Mouse (Mus musculus) heart, postnatal 0 days (tissue): ENCODE data around the gene St6gal1. TPM values are rescaled to one million over a fixed set of nuclear protein-coding genes. Genes with fewer than 3 reads are reported as not detected.
A peak's percentile ranks its signal among the peaks of the same experiment; 100 is the strongest.

Source experiments
- ATAC-seq: fragments of 200-750 bp; cut with Nextera tagmentation; 2 replicates; pipeline ENCODE4 v1.8.0; 2017; ENCODE audit warnings: low read depth, moderate number of reproducible peaks, moderate library complexity; ENCODE audit not compliant: insufficient read depth
- DNase-seq: peaks from one replicate; pipeline ENCODE4 v3.0.0-alpha.2; 2016; ENCODE audit warnings: low spot score
- H3K27ac ChIP-seq: fragments of 300-500 bp; sonication (generic); 2 replicates; pipeline ENCODE4 v1.5.1; 2014; ENCODE audit warnings: low read depth, mild to moderate bottlenecking
- H3K27me3 ChIP-seq: fragments of 300-500 bp; sonication (generic); 2 replicates; pipeline ENCODE4 v1.6.1; 2014; ENCODE audit warnings: low read length, mixed read lengths; ENCODE audit not compliant: control insufficient read depth, insufficient read depth
- H3K36me3 ChIP-seq: fragments of 300-500 bp; sonication (generic); replicated peaks from 2 replicates; pipeline ENCODE4 v1.6.1; 2014; ENCODE audit warnings: low read length, mixed read lengths; ENCODE audit not compliant: control insufficient read depth, insufficient read depth
- H3K4me1 ChIP-seq: fragments of 300-500 bp; sonication (generic); 2 replicates; pipeline ENCODE4 v1.6.1; 2014; ENCODE audit warnings: antibody characterized with exemption; ENCODE audit not compliant: control insufficient read depth, insufficient read depth
- H3K4me2 ChIP-seq: fragments of 300-500 bp; sonication (generic); 2 replicates; pipeline ENCODE4 v1.6.1; 2014; ENCODE audit warnings: low read depth, mild to moderate bottlenecking, low read length, moderate library complexity
- H3K4me3 ChIP-seq: fragments of 300-500 bp; sonication (generic); 2 replicates; pipeline ENCODE4 v1.5.1; 2014; ENCODE audit warnings: low read depth, low read length
- H3K9ac ChIP-seq: fragments of 300-500 bp; sonication (generic); replicated peaks from 2 replicates; pipeline ENCODE4 v1.6.1; 2014; ENCODE audit warnings: low read depth, low read length, mixed read lengths
- H3K9me3 ChIP-seq: fragments of 300-500 bp; sonication (generic); replicated peaks from 2 replicates; pipeline ENCODE4 v1.6.1; 2016; ENCODE audit warnings: low read length; ENCODE audit not compliant: control insufficient read depth
- CTCF ChIP-seq: IDR thresholded peaks from 2 replicates; pipeline ENCODE4 v1.5.1; 2016; ENCODE audit warnings: antibody characterized with exemption, control low read depth, low read depth
- EP300 ChIP-seq: IDR thresholded peaks from 2 replicates; pipeline ENCODE4 v1.6.1; 2016; ENCODE audit warnings: antibody characterized with exemption, low read depth
- WGBS: fragments of 180-500 bp; shearing (Covaris S2); extraction: QIAGEN DNeasy Blood & Tissue Kit; methylation state at CpG from one replicate; pipeline ENCODE4 v1.1.7; 2014; 5-methylcytosine and 5-hydroxymethylcytosine counted together
- polyA plus RNA-seq: library from polyadenylated mRNA; unstranded; fragments of >200 nt; fragmentation: Nextera tagmentation; extraction: Ambion mirVana; gene quantifications from 2 replicates; pipeline ENCODE4 v1.2.1, GENCODE M21; 2015
- total RNA-seq: library from RNA; depleted of rRNA; stranded (reverse); fragments of >200 nt; gene quantifications from 2 replicates; pipeline ENCODE4 v1.2.3, GENCODE M21; 2014; ENCODE audit warnings: low replicate concordance

St6gal1 gene
- total and polyA plus RNA-seq, 2 experiments from 2014 or later, result 10.0 to 23.5 TPM

DNA sequence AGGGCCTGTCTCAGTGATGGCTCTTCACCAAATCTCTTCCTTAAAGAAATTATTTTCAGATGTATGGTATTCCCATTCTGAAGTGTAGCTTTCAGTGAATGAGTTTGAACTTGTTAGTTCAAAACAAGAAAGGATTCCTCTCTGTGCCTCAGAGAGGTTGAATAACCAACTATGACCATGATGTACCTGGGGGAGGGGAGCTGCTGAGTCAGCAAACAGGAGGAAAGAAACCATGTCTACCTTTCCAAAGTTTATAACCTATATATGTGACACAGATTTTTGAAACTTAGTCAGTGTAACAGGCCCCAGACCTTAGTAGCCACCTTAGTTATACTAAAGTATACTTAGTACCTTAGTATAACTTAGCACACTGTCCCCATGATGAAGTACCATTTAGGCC lies 23.0 kb upstream of the St6gal1 start:
- no peak overlapping the region for H3K27ac ChIP-seq
- no peaks in the 10 kb centered on the region for H3K27me3 ChIP-seq
- ATAC-seq (no peak), DNase-seq (no peak)
- H3K4me2 ChIP-seq, result no peak overlapping the region
- no peaks in the 10 kb centered on the region for H3K9me3 ChIP-seq
- H3K4me3 ChIP-seq, result no peak overlapping the region
- no peaks in the 10 kb centered on the region for H3K36me3 ChIP-seq
- no peak overlapping the region for H3K9ac ChIP-seq
- no peak for TF ChIP-seq CTCF
- TF ChIP-seq EP300, result no peak
- H3K4me1 ChIP-seq, result no peaks in the 10 kb centered on the region

DNA sequence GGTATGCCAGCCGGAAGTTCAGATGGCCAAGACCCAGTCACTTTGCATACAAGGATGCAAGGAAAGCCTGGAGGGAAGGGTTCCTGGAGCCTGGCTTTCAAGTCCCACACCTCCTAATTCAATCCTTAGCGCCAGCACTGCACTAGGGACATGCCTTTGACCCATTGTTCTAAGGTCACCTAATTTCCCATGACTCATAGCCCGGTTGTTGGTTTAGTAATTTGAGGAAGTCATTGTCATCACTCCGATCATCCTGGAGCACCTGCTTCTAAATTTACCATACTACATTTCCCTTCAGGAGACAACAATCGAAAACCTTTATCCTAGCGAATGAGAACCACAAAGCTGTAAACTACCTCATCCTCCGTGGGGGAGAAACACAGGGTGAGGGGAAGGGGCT lies 10.2 kb upstream of the St6gal1 start:
- Histone ChIP-seq H3K4me1 (no peaks in the 10 kb centered on the region), H3K36me3 (no peaks in the 10 kb centered on the region), H3K9me3 (no peaks in the 10 kb centered on the region), H3K4me3 (no peak overlapping the region), H3K4me2 (no peak overlapping the region), H3K27ac (no peak overlapping the region), H3K27me3 (no peaks in the 10 kb centered on the region), H3K9ac (no peak overlapping the region)
- ATAC-seq, result no peak
- DNase-seq, result no peak
- WGBS, result 57% methylated on average over 7 of the region's 7 CpGs
- TF ChIP-seq CTCF, result no peak
- TF ChIP-seq EP300, result no peak

GRCm38 (mm10) chr16:23215241-23215900 lies 9.2 kb upstream of the St6gal1 start:
- Histone ChIP-seq H3K36me3 (no peaks in the 10 kb centered on the region), H3K27me3 (no peaks in the 10 kb centered on the region), H3K4me1 (no peaks in the 10 kb centered on the region), H3K4me3 (no peak overlapping the region), H3K27ac (no peak overlapping the region), H3K4me2 (no peak overlapping the region), H3K9me3 (no peaks in the 10 kb centered on the region), H3K9ac (no peak overlapping the region)
- TF ChIP-seq EP300 (no peak), CTCF (no peak)
- DNase-seq, result no peak
- no peak for ATAC-seq
- 77% methylated on average over 5 of the region's 5 CpGs for WGBS

DNA sequence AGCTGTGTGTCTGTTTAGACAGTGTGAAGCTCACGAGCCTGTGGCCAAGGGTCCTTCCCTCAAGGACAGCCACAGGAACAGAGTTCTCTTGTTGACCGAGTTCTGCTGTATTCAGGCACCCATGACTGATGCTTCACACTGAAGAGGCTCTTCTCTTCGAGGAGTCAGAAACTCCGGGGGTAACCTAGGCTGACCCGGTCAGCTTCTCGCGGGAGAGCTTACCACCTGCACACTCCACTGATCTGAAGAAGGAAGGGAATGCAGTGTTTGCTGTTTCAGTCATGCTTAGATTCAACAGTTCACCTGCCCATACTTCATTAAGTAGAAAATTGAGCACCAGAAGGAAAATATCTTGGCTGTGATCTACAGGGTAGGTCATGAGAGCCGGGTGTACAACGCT lies 8.2 kb upstream of the St6gal1 start:
- DNase-seq (no peak), ATAC-seq (no peak)
- WGBS, result 82% methylated on average over 9 of the region's 9 CpGs
- no peaks in the 10 kb centered on the region for H3K36me3 ChIP-seq
- H3K4me2 ChIP-seq, result no peak overlapping the region
- H3K27ac ChIP-seq, result no peak overlapping the region
- no peaks in the 10 kb centered on the region for H3K27me3 ChIP-seq
- no peak overlapping the region for H3K9ac ChIP-seq
- H3K4me3 ChIP-seq, result no peak overlapping the region
- TF ChIP-seq CTCF (no peak), EP300 (no peak)
- no peaks in the 10 kb centered on the region for H3K9me3 ChIP-seq
- no peaks in the 10 kb centered on the region for H3K4me1 ChIP-seq

DNA sequence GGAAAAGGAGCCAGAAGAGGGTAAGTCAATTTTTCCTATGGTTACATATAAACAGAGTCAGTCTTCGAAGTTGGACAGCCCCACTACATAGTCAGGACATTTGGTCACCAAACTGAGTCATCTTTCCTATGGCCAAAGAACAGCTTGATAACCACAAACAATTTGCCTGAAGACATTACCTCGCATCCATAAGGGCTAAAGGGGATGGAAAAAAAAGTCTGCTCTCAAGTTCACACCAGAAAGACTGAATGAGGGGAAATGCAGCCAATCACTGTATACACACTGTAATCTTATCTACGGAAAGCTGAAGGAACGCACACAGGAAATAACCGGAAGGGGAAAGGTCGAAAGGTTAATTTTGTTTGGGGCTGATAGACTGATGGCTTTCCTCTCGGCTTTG lies 6.2 kb upstream of the St6gal1 start:
- H3K4me1 ChIP-seq, result no peaks in the 10 kb centered on the region
- H3K27ac ChIP-seq, result peak overlapping the region; percentile 32; the same call in 1 of the 2 replicates
- TF ChIP-seq CTCF (no peak), EP300 (0 out of 2 replicates have a peak, but pooled peaks have one; percentile 65)
- DNase-seq (peak; percentile 73), ATAC-seq (peak; percentile 77)
- no peaks in the 10 kb centered on the region for H3K27me3 ChIP-seq
- H3K4me2 ChIP-seq, result no peak overlapping the region
- no peak overlapping the region for H3K4me3 ChIP-seq
- H3K9ac ChIP-seq, result no peak overlapping the region
- no peaks in the 10 kb centered on the region for H3K36me3 ChIP-seq
- 29% methylated on average over 7 of the region's 7 CpGs for WGBS
- no peaks in the 10 kb centered on the region for H3K9me3 ChIP-seq
